Mouse (Mus musculus) hindlimb bud, embryonic 11.5 days (tissue): ENCODE results near the gene Ubac2.
"Not testable (repeated sequence)": the region's sequence is repeated elsewhere in the genome, so short reads cannot be mapped to it uniquely, and the experiment has no call there.

Experiments
- DNase-seq: peaks from one replicate; pipeline ENCODE4 v3.0.0-alpha.2; 2012; ENCODE audit warnings: low read depth, low spot score; ENCODE audit errors: extremely low spot score

The Ubac2 gene

DNA sequence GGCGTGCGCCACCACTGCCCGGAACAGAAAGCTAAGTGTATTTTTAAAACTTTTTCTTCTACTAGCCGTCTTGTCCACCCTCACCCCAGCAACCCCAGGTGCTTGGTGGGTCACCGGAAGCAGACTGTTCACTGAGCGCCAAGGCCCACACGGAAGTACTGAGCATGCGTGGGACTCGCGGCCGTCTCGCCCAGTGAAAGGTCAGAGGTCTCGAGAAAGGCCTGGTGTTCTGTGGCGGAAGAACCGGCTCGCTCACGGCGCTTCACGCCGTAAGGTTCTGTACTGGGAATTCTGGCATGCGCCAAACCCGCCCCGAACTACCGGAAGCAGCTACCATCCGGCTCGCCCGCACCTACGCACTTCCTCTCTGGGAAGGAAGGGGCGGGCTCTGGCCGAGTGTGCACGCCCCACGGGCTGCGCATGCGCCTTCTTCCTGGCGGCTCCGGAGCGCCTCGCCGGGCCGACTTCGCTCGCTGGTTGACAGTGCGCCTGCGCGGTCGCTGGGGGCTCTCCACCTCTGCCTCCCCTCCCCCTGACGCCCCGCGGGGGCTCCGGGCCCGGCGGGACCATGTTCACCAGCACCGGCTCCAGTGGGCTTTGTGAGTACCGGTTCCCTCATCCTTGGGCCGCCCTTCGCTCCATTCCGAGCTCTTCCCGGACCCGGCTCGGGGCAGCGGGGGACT is at the start of gene Ubac2:
Ubac2 (plus strand) TSS at position 445 of the 683 bp plus-strand sequence.
- DNase-seq: peak; percentile 81

DNA sequence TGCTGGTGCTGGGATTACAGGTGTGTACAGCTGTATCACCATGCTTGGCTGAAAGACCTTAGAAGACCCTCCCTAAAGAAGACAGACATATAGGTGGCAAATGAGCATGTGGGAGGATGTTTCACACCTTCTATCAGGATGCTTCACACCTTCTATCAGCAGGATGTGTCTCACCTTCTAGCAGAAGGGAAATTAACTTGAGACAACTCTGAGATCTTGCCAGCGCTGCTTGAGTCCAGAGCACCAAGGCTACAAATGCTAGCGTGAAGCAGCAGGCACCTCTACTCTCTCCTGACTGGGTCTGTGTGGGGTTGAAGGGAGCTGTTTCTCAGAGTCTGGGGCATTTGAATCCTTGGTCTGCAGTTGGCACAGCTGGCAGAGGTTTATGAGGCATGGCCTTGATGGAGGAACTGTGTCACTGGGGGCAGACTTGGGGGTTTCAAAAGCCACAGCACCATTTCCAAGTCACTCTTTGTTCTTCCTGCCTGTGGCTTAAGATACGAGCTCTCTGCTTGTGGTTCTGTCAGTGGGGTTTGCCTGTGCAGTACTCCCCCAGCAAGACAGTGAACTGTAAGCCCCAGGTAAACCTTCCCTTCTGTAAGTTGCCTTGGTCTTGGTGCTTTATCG is 48.5 kb upstream of the Ubac2 start:
- DNase-seq: no peak

DNA sequence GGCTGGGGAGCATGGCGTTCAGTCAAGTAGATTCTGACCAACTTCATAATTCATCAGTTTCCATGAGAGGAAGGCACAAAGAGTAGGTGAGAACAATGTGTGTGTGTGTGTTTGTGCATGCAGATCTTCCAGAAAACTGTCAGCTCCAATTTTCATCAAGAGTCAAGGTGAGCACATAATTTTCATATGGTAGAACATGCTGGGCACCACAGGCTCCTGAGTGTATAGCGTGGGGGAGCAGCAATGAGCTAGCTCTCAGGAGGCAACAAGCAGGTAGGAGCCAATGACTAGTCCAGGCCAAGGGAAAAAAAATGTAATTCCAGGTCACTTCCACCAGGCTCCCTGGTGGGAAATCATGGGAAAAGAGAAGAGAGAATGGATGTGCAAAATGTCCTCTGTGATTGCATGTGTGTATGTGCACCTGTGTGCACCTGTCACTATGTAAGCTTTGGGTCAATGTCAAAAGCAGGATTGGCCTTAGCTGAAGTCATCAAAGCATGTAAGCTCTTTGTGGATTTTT is 45.4 kb upstream of the Ubac2 start:
- DNase-seq: no peak

DNA sequence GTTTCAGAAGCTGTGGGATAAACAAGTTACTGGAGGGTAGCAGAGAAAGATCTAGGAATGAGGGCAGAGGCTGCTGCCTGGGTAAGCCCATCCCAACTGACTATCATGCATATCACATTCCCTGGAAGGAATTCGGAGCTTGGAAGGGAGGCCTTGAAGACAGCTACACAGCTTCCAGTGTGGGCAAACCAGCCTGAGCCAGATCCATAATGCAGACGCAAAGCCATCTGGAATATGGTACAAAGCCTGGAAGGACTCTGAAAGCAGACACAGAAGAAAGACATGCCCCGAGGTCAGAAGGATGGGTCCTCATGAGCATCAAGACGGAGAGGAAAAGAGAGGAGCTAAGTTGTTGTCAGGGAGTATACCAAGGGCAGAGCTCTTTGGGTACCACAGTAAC is 40.3 kb upstream of the Ubac2 start:
- no peak for DNase-seq

GRCm38 (mm10) chr14:121840217-121840616 is 38.2 kb upstream of the Ubac2 start:
- no peak for DNase-seq

DNA sequence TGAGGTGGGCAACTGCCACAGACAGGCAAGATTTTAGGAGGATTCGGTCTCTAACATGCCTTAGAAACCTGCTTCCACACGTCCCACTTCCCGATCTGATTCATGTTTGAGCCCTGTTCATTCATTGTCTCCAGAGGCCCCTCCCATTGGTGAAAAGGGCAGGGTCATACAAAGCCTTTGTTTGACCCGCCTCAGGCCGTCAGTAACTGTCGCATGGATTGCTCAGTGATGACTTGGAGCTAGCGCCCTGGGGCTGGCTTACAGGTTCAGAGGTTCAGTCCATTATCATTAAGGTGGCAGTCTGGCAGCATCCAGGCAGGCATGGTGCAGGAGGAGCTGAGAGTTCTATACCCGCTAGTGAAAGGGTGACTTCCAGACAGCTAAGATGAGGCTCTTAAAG is 33.9 kb upstream of the Ubac2 start:
- DNase-seq: no peak

DNA sequence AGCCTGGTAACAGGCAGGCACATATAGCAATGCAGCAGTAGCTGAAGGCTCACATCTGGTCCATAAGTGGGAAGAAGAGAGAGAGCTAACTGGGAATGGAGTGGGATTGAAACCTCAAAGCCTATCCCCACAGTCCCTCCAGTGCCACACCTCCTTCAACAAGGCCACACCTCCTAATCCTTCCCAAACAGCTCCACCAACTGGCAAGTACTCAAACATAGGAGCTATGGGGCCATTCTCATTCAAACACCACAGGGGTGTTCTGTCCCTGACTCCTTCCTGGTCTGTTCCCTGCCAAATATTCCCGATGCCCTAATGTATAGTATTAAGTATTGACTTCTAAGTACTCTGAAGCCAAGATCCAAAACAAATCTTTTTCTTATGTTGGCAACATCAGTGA is 27.2 kb upstream of the Ubac2 start:
- no peak for DNase-seq

GRCm38 (mm10) chr14:121852531-121852930 is 25.9 kb upstream of the Ubac2 start:
- no peak for DNase-seq

DNA sequence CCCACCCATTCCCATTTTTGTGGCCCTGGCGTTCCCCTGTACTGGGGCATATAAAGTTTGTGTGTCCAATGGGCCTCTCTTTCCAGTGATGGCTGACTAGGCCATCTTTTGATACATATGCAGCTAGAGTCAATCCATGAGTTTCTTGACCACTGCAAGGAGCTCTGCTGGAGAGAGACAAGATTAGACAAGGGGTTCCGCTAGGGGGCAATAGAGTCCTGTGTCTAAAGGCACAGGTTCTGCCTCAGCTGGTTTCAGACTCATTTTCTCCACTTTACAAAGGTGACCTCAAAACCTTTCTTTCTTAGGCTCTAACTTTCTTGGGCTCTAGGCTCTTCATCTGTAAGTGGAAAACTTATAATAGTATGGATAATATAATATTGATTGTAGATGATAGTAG is 13.3 kb upstream of the Ubac2 start:
- peak; percentile 60 for DNase-seq

GRCm38 (mm10) chr14:121866574-121866973 is 11.8 kb upstream of the Ubac2 start:
- no peak for DNase-seq

DNA sequence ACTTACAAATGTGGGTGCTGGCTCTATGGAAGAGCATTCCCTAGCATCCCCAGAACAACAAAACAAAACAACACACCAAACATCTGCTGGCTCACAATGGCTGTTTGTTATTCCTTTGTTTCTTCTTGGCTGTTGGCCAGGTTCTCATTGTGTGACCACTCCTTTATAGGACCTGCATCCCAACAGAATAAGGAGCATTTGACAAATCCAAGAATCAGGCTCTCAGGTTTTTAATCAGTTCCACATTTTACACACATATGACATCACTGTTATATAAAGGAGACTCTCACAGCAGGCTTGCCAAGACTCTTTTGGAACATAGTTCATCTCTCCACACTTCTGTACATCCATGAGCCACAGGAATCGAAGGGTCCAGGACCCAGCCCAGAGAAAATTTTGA is 9.3 kb upstream of the Ubac2 start:
- DNase-seq: no peak

GRCm38 (mm10) chr14:121872760-121873159 is 5.7 kb upstream of the Ubac2 start:
- no peak for DNase-seq

- DNase-seq: no peak
Measured at GRCm38 (mm10) chr14:121873172-121873571, 5.2 kb upstream of the Ubac2 start.

GRCm38 (mm10) chr14:121873646-121874045 is 4.8 kb upstream of the Ubac2 start:
- no peak for DNase-seq

DNA sequence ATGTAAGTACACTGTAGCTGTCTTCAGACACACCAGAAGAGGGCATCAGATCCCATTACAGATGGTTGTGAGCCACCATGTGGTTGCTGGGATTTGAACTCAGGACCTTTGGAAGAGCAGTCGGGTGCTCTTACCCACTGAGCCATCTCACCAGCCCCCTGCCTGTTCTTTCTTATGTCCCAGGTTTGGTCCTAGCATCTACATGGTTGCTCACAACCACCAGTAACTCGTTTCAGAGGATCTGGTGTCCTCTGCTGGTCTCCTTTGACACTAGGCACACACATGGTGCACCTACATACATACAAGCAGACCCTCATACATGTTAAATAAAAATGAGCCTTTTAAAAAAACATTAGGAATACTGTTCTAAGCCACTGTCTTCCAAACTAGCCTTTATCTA is 2.2 kb upstream of the Ubac2 start:
- not testable (repeated sequence) for DNase-seq

DNA sequence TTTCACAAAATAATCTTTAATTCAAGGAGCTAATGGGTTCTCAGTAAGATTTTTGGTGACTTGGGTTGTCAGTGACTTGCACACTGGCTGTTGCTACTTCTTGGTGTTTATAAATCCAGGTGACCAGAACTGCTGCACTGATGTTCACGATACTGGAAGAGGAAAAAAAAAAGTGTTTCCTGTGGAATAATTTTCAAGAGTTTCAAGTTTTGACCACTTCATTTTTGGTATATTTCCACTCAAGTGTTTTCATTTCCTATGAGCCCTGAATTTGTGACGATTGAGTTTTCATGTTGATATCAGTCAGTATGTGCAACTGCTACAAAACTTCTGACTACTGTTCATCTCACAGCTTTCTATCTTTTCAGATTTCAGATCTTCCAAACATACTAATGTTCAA is 1.6 kb upstream of the Ubac2 start:
- DNase-seq: no peak

- DNase-seq: no peak
Measured at GRCm38 (mm10) chr14:121877640-121878039, 780 bp upstream of the Ubac2 start.

- DNase-seq: no peak
Measured at GRCm38 (mm10) chr14:121878859-121879206, 413 bp downstream of the Ubac2 start.

GRCm38 (mm10) chr14:121879266-121879840 is 933 bp downstream of the Ubac2 start:
- DNase-seq: no peak

DNA sequence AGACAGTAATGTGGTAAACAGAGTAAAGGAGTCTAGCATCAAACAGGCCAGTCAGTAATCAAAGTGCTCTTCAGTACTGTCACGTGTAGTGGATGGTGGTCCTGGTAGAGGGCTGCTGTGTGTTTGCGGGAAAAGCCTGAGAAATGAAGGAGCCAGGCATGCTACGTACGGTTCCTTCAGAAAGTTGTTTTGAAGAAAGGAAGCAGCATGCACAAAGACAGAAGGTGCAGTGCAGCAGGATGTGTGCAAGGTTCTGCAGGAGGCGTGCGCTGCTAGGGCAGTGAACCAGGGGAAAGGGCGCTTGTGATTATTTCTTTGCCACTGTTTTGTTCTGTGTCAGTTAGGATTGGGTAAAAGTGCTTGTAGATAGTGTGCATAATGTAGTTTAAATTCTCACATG is 2.8 kb downstream of the Ubac2 start:
- DNase-seq: no peak

DNA sequence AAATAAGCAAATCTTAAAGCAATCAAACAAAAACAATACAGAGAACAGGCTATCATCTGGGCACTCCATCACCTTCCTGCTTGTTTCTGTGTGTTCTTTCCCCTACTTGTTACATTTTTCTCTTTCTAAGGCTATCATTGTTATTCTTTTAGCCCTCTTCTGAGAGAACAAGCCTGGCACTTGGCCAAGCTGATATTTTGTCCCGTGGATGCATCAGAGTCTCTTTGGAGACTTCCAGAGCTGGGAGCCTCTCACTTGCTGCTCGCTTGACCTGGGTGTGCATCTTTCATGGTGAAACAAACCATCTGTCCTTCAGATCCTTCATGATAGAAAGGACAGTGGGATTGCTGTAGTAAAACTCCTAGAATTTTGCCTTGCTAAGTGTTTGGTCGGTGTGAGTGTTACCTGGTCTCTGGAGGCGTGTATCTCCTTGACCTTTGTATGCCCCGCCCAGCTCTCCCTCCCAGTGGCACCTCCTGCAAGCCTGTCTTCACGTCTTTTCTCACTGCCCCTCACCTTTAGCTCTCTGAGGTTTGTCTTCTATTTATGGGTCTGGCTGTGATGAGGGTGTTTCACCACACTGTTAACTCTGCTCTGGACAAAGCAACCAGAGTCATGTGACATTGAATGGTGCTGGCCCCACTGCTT is 5.9 kb downstream of the Ubac2 start:
- no peak for DNase-seq

DNA sequence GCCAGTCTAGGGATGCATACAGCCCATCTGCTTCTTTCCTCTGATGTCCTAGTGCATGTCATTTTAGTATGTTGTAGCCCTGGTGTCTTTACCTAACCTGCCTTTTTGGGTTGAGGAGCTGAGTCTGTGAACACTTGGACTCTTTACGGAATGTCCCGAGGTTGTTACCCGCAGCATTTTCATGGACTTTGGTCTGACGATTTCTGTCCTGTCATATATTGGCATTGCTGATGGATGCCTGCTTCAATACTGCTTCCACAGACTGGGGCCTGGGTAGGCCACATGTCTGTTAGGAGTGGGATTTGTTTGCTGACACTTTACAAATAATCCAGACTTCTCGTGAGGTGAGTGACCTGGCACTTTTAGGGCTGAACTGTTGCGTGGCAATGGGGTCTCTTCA is 15.3 kb downstream of the Ubac2 start:
- DNase-seq: no peak
